Mouse (Mus musculus) lung, embryonic 14.5 days (tissue): Measurements from ENCODE around the gene Gm648. TPM values are rescaled to one million over a fixed set of nuclear protein-coding genes. Genes with fewer than 3 reads are reported as not detected.

ENCODE experiments used
- ATAC-seq: fragments of 200-750 bp; cut with Nextera tagmentation; 2 replicates; pipeline ENCODE4 v1.8.0; 2017; ENCODE audit warnings: mild to moderate bottlenecking, moderate TSS enrichment, moderate library complexity; ENCODE audit not compliant: insufficient read depth
- DNase-seq: peaks from one replicate; pipeline ENCODE4 v3.0.0-alpha.2; 2015
- H3K27ac ChIP-seq: fragments of 300-500 bp; sonication (generic); 2 replicates; pipeline ENCODE4 v1.5.1; 2014; ENCODE audit warnings: low read depth, mild to moderate bottlenecking, moderate library complexity
- H3K27me3 ChIP-seq: fragments of 300-500 bp; sonication (generic); 2 replicates; pipeline ENCODE4 v1.6.1; 2014; ENCODE audit warnings: low read length, control low read depth; ENCODE audit not compliant: insufficient read depth
- H3K36me3 ChIP-seq: fragments of 300-500 bp; sonication (generic); 2 replicates; pipeline ENCODE4 v1.6.1; 2014; ENCODE audit warnings: control low read depth; ENCODE audit not compliant: insufficient read depth
- H3K4me1 ChIP-seq: fragments of 300-500 bp; sonication (generic); 2 replicates; pipeline ENCODE4 v1.6.1; 2014; ENCODE audit warnings: antibody characterized with exemption, control low read depth; ENCODE audit not compliant: insufficient read depth
- H3K4me2 ChIP-seq: fragments of 300-500 bp; sonication (generic); 2 replicates; pipeline ENCODE4 v1.6.1; 2014; ENCODE audit warnings: mild to moderate bottlenecking
- H3K4me3 ChIP-seq: fragments of 300-500 bp; sonication (generic); 2 replicates; pipeline ENCODE4 v1.5.1; 2014; ENCODE audit warnings: low read depth, low read length
- H3K9ac ChIP-seq: fragments of 300-500 bp; sonication (generic); 2 replicates; pipeline ENCODE4 v1.6.1; 2014
- H3K9me3 ChIP-seq: fragments of 300-500 bp; sonication (generic); 2 replicates; pipeline ENCODE4 v1.6.1; 2016; ENCODE audit warnings: low read depth, low read length, control low read depth
- CTCF ChIP-seq: IDR thresholded peaks from 2 replicates; pipeline ENCODE4 v1.5.1; 2016; ENCODE audit warnings: antibody characterized with exemption, low read depth
- WGBS: fragments of 180-500 bp; shearing (Covaris S2); extraction: QIAGEN DNeasy Blood & Tissue Kit; methylation state at CpG from one replicate; pipeline ENCODE4 v1.1.7; 2014; 5-methylcytosine and 5-hydroxymethylcytosine counted together
- polyA plus RNA-seq: library from polyadenylated mRNA; unstranded; fragments of >200 nt; fragmentation: Nextera tagmentation; extraction: Ambion mirVana; gene quantifications from 2 replicates; pipeline ENCODE4 v1.2.1, GENCODE M21; 2014

Gene Gm648
- not detected in 2 replicates for polyA plus RNA-seq

DNA sequence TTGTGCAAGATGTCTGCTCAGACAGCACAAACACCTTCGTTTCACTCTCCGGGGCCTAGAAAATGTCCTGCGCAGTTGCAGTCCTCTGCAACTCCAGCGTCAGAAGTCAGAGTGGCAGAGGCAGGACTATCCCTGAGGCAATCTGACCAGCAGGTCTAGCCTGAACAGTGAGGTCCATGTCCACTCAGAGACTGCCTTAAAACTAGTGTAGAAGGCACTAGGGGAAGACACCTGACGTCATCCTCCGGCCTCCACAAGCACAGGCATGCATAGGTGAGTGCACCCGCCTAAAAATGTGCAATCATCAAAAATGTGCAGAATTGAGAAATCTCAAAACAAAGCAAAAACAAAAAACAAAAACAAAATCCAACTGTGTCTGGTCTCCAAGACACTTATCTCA, at the start of gene Gm648:
TSS of gene Gm648 (minus strand) at position 101 of the 400 bp plus-strand sequence.
- TF ChIP-seq CTCF: no peak
- WGBS: 87% methylated on average over 7 of the region's 7 CpGs
- no peak for DNase-seq
- Histone ChIP-seq H3K9ac (no peak within 1 kb of the TSS), H3K4me2 (no peak within 1 kb of the TSS), H3K27me3 (no peaks in the 10 kb centered on the region), H3K27ac (no peak within 1 kb of the TSS), H3K36me3 (no peaks in the 10 kb centered on the region), H3K4me1 (no peaks in the 10 kb centered on the region), H3K9me3 (no peaks in the 10 kb centered on the region), H3K4me3 (no peak within 1 kb of the TSS)
- no peak for ATAC-seq

DNA sequence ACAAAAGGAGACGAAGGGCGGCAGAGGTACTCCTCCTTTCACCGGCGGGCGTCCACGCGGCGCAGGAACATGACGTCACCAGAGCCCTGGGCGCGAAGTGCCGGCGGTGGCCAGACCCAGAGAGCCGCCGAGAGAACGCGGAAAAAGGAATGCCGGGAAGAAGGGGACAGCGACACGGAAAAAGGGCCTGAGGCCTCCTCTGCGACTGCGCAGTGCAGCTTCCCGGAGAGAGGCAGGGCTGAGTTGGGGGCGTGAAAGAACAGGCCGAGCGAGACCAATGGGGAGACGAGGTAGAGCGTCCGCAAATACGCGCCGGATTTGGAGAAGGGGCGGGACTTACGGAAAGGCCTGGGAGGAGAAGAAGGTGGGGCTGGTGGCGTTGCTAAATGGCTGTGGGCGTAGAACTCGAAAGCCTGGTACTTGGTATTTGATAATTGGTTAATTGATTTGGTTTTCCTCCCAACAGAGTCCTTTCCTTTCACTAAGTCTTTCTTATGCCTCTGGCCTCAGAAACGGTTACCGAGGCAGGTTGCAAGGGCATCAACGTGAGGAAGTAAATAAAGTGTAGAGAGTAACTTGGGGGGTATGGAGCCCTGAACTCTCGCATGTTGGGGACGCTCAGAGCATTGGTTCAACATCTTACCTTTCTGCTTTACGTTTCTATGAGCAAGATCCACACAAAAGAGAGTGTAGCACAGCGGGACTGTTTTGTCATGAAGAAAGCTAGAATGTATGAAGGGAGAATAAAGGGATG, 48.7 kb upstream of the Gm648 start, which contains the start of gene Mmgt1:
TSS of gene Mmgt1 (minus strand) at position 183 of the 754 bp plus-strand sequence.
- ATAC-seq (peak; percentile 99), DNase-seq (peak; percentile 94)
- peak within 1 kb of the TSS; percentile 79 for H3K9ac ChIP-seq
- 10% methylated on average over 36 of the region's 44 CpGs for WGBS
- H3K4me2 ChIP-seq: peak within 1 kb of the TSS; percentile 59
- no peak within 1 kb of the TSS for H3K27ac ChIP-seq
- no peaks in the 10 kb centered on the region for H3K4me1 ChIP-seq
- no peaks in the 10 kb centered on the region for H3K27me3 ChIP-seq
- TF ChIP-seq CTCF: no peak
- H3K9me3 ChIP-seq: no peaks in the 10 kb centered on the region
- H3K4me3 ChIP-seq: peak within 1 kb of the TSS; percentile 64
- peaks cover 3% of the 10 kb centered on the region; the same call in 1 of the 2 replicates for H3K36me3 ChIP-seq

DNA sequence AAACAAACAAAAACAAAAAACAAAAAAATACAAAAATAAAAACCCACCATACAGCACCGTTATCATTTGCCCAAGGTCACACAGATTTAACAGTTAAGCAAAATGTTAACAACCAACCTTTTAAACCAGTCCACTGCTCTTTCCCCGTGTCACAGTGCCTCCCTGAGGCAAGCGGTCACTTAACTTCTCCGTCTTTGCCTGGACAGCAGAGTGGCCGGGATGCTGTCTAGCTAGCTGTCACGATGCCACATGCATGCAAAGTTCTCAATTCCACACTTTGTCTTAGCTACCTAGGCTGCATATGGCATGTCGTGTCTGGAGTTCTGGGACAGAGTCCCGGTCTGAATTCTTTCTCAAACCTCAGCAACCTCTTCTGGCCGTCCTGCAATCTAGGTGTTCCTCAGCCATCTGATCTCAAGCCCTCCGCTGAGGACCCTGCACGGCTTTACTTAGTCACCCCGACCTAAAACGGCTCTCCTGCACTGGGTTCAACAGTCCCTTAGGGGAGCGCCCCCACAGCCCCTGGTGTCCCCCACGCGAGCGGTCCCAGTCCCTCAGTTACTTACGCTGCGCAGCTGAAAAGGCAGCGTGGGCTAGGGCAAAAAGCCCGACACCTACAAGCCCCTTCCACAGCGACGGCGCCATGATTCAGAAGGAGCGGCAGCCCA, 47.9 kb upstream of the Gm648 start:
- whole genome bisulfite sequencing: 7% methylated on average over 22 of the region's 25 CpGs
- Histone ChIP-seq H3K36me3 (peaks cover 3% of the 10 kb centered on the region; the same call in 1 of the 2 replicates), H3K9me3 (no peaks in the 10 kb centered on the region), H3K4me2 (peak overlapping the region; percentile 59), H3K4me3 (peak overlapping the region; percentile 64), H3K27me3 (no peaks in the 10 kb centered on the region), H3K9ac (peak overlapping the region; percentile 79), H3K27ac (no peak overlapping the region), H3K4me1 (no peaks in the 10 kb centered on the region)
- DNase-seq: peak; percentile 34
- TF ChIP-seq CTCF: peak; percentile 20; the same call in 1 of the 2 replicates
- peak; percentile 73 for ATAC-seq

DNA sequence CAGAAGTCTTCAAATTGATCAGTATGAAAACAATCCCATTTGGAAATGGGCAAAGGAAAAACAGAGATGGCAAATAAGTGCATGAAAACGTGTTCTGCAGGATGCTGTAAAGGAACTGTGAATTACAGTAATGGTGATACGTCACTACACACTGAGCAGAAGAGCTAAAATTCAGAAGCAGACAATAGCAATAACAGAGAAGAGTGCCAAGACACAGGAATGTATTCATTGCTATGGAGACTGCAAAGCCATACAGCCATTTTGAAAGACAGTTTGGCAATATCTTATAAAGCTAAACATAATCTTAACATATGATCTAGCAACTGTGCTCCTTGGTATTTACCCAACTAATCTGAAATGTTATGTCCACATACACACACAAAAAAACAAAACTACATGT, 28.8 kb upstream of the Gm648 start:
- H3K36me3 ChIP-seq: no peaks in the 10 kb centered on the region
- DNase-seq (no peak), ATAC-seq (no peak)
- H3K27me3 ChIP-seq: no peaks in the 10 kb centered on the region
- H3K9me3 ChIP-seq: no peaks in the 10 kb centered on the region
- 69% methylated on average over 2 of the region's 2 CpGs for WGBS
- no peak overlapping the region for H3K27ac ChIP-seq
- no peak overlapping the region for H3K9ac ChIP-seq
- H3K4me1 ChIP-seq: no peaks in the 10 kb centered on the region
- H3K4me2 ChIP-seq: no peak overlapping the region
- no peak overlapping the region for H3K4me3 ChIP-seq
- TF ChIP-seq CTCF: no peak

DNA sequence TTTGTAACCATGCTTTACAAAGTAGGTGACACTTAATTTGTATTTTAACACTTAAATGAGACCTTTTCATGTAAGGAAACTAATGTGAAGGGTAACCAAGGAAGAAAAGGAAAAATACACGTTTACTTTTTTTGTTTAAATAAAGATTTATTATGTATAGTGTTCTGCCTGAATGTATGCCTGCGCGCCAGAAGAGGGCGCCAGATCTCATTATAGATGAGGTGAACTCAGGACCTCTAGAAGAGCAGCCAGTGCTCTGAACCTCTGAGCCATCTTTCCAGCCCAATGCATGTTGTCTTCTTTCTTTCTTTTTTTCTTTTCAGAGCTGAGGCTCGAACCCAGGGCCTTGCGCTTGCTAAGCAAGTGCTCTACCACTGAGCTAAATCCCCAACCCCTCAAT, 23.1 kb upstream of the Gm648 start:
- peak; percentile 50 for TF ChIP-seq CTCF
- Histone ChIP-seq H3K4me2 (no peak overlapping the region), H3K9me3 (no peaks in the 10 kb centered on the region), H3K36me3 (no peaks in the 10 kb centered on the region), H3K27ac (no peak overlapping the region), H3K4me3 (no peak overlapping the region), H3K4me1 (no peaks in the 10 kb centered on the region), H3K9ac (no peak overlapping the region), H3K27me3 (no peaks in the 10 kb centered on the region)
- DNase-seq: peak; percentile 52
- ATAC-seq: no peak
- whole genome bisulfite sequencing: 20% methylated on average over 6 of the region's 6 CpGs

DNA sequence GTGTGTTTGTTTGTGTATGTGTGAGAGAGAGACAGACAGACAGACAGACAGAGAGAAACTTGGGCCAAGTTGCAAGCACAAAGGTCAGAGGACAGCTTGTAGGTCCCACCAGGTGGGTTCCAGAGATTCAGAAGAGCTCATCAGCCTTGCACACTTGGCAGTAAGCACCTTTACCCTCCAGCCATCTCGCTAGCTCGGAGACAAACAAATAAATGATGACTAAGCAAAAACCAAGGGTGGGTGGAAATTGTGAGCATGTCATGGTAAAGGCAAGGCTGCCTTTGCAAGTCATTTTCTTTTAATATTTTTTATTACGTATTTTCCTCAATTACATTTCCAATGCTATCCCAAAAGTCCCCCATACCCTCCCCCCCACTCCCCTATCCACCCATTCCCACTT, 4.2 kb upstream of the Gm648 start:
- 75% methylated on average over 3 of the region's 3 CpGs for WGBS
- no peak for TF ChIP-seq CTCF
- Histone ChIP-seq H3K9ac (no peak overlapping the region), H3K36me3 (no peaks in the 10 kb centered on the region), H3K27ac (no peak overlapping the region), H3K4me1 (no peaks in the 10 kb centered on the region), H3K9me3 (no peaks in the 10 kb centered on the region), H3K4me3 (no peak overlapping the region), H3K27me3 (no peaks in the 10 kb centered on the region), H3K4me2 (no peak overlapping the region)
- no peak for DNase-seq
- no peak for ATAC-seq

DNA sequence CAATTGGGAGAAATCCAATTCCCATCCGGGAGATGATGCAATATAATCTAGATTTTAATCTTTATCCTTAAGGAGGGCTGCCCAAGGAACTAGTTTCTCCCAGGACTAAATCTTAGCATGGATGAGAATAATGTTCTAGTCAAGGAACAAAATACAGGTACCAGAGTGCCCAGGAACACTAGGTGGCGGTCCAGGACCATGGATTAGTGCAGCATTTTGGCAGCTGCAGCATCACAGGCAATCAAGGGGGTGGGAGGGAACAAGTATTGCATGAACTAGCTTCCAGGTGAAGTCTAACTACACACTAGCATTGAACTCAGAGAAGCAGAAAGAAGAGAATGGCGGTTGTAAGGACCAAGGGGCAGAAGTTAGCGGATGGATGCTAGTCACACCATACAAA, 12.2 kb downstream of the Gm648 start:
- no peaks in the 10 kb centered on the region for H3K36me3 ChIP-seq
- H3K4me2 ChIP-seq: no peak overlapping the region
- H3K27ac ChIP-seq: no peak overlapping the region
- 53% methylated on average over 4 of the region's 4 CpGs for WGBS
- peak; percentile 50; the same call in 1 of the 2 replicates for TF ChIP-seq CTCF
- ATAC-seq (no peak), DNase-seq (peak; percentile 58)
- H3K9ac ChIP-seq: no peak overlapping the region
- no peaks in the 10 kb centered on the region for H3K4me1 ChIP-seq
- H3K27me3 ChIP-seq: no peaks in the 10 kb centered on the region
- H3K4me3 ChIP-seq: no peak overlapping the region
- no peaks in the 10 kb centered on the region for H3K9me3 ChIP-seq
